Mouse (Mus musculus) CH12.LX (cell line): ENCODE data around the gene Trp53i13. TPM values are rescaled to one million over a fixed set of nuclear protein-coding genes. Genes with fewer than 3 reads are reported as not detected.

Experiments used
- DNase-seq: peaks from one replicate; pipeline ENCODE4 v3.0.0-alpha.2; 2013; ENCODE audit errors: extremely low read depth
- H3K27ac ChIP-seq: 2 replicates; pipeline ENCODE4 v1.5.1; 2012; ENCODE audit warnings: low read depth, mild to moderate bottlenecking, control low read depth, moderate library complexity; ENCODE audit not compliant: insufficient read depth
- H3K27me3 ChIP-seq: replicated peaks from 2 replicates; pipeline ENCODE3; 2012; ENCODE audit warnings: inconsistent platforms
- H3K36me3 ChIP-seq, 2 experiments: replicated peaks in 1 of 2; 2 replicates each; pipeline versions ENCODE3 to v1.6.1; 2012; ENCODE audit warnings: inconsistent platforms in 1 of 2, low read length in 1 of 2, mild to moderate bottlenecking in 1 of 2, mixed read lengths in 1 of 2, moderate library complexity in 1 of 2; ENCODE audit not compliant: control insufficient read depth in 1 of 2, insufficient read depth in 1 of 2
- H3K4me1 ChIP-seq, 2 experiments: 2 replicates each; pipeline ENCODE4 v1.6.1; 2012; ENCODE audit warnings: inconsistent platforms in 1 of 2, moderate library complexity in 1 of 2; ENCODE audit not compliant: insufficient read depth in 2 of 2, control insufficient read depth in 1 of 2
- H3K4me2 ChIP-seq: 2 replicates; pipeline ENCODE4 v1.6.1; 2012; ENCODE audit warnings: low read depth, mild to moderate bottlenecking, control low read depth; ENCODE audit not compliant: poor library complexity, insufficient read depth, severe bottlenecking
- H3K4me3 ChIP-seq, 3 experiments: fragments of 150-350 bp in 1 of 3; sonication (generic) in 1 of 3; replicated peaks in 1 of 3; 2 replicates each; pipeline versions ENCODE3 to v1.5.1; 2011 to 2012; ENCODE audit warnings: low read depth in 2 of 3, low read length in 2 of 3, mild to moderate bottlenecking in 2 of 3, moderate library complexity in 2 of 3, control low read depth in 1 of 3, improper control_type of control experiment in 1 of 3, inconsistent platforms in 1 of 3, mixed read lengths in 1 of 3; ENCODE audit not compliant: poor library complexity in 1 of 3
- H3K79me2 ChIP-seq: replicated peaks from 2 replicates; pipeline ENCODE4 v1.6.1; 2012; ENCODE audit warnings: mild to moderate bottlenecking, moderate library complexity; ENCODE audit not compliant: control insufficient read depth, poor library complexity, insufficient read depth, severe bottlenecking; ENCODE audit errors: extremely low read depth
- H3K9ac ChIP-seq: 2 replicates; pipeline ENCODE4 v1.6.1; 2012; ENCODE audit warnings: low read depth, mild to moderate bottlenecking, control low read depth, moderate library complexity; ENCODE audit not compliant: insufficient read depth
- H3K9me3 ChIP-seq: replicated peaks from 2 replicates; pipeline ENCODE3; 2012; ENCODE audit warnings: low read length, inconsistent platforms, mixed read lengths
- BHLHE40 ChIP-seq: IDR thresholded peaks from 2 replicates; pipeline ENCODE4 v1.6.1; 2011; ENCODE audit warnings: mild to moderate bottlenecking, low read depth, low read length, improper control_type of control experiment
- CHD2 ChIP-seq: IDR thresholded peaks from 2 replicates; pipeline ENCODE4 v1.6.1; 2011; ENCODE audit warnings: low read length, improper control_type of control experiment
- ELF1 ChIP-seq: IDR thresholded peaks from 2 replicates; pipeline ENCODE4 v1.6.1; 2014; ENCODE audit warnings: low read depth, mild to moderate bottlenecking, inconsistent platforms, low read length, improper control_type of control experiment
- ETS1 ChIP-seq: conservative IDR thresholded peaks from 2 replicates; pipeline ENCODE4 v1.6.1; 2012; ENCODE audit warnings: low read depth, mild to moderate bottlenecking, inconsistent platforms, low read length, improper control_type of control experiment, moderate library complexity
- GABPA ChIP-seq: IDR thresholded peaks from 2 replicates; pipeline ENCODE4 v1.6.1; 2012; ENCODE audit warnings: low read depth, low read length, improper control_type of control experiment, inconsistent platforms; ENCODE audit not compliant: insufficient replicate concordance
- HCFC1 ChIP-seq: IDR thresholded peaks from 2 replicates; pipeline ENCODE4 v1.6.1; 2012; ENCODE audit warnings: low read depth, mild to moderate bottlenecking, inconsistent platforms, low read length, improper control_type of control experiment
- JUN ChIP-seq: IDR thresholded peaks from 2 replicates; pipeline ENCODE4 v1.6.1; 2011; ENCODE audit warnings: low read depth, mild to moderate bottlenecking, low read length, improper control_type of control experiment, moderate library complexity; ENCODE audit not compliant: insufficient read depth
- KAT2A ChIP-seq: IDR thresholded peaks from 2 replicates; pipeline ENCODE4 v1.6.1; 2012; ENCODE audit warnings: low read length, improper control_type of control experiment, inconsistent platforms; ENCODE audit not compliant: insufficient replicate concordance
- MAFK ChIP-seq: IDR thresholded peaks from 2 replicates; pipeline ENCODE4 v1.6.1; 2011; ENCODE audit warnings: low read length, improper control_type of control experiment; ENCODE audit not compliant: insufficient replicate concordance
- MAX ChIP-seq: IDR thresholded peaks from 2 replicates; pipeline ENCODE4 v1.6.1; 2011; ENCODE audit warnings: low read length, improper control_type of control experiment
- MAZ ChIP-seq: IDR thresholded peaks from 2 replicates; pipeline ENCODE4 v1.6.1; 2012; ENCODE audit warnings: low read depth, mild to moderate bottlenecking, inconsistent platforms, low read length, improper control_type of control experiment, moderate library complexity
- MEF2A ChIP-seq: IDR thresholded peaks from 2 replicates; pipeline ENCODE4 v1.6.1; 2014; ENCODE audit warnings: low read depth, mild to moderate bottlenecking, inconsistent platforms, low read length, improper control_type of control experiment, borderline replicate concordance
- MXI1 ChIP-seq: IDR thresholded peaks from 2 replicates; pipeline ENCODE4 v1.6.1; 2011; ENCODE audit warnings: mild to moderate bottlenecking, low read depth, low read length, improper control_type of control experiment
- NELFE ChIP-seq: IDR thresholded peaks from 2 replicates; pipeline ENCODE4 v1.6.1; 2011; ENCODE audit warnings: low read depth, low read length, improper control_type of control experiment
- NRF1 ChIP-seq: IDR thresholded peaks from 2 replicates; pipeline ENCODE4 v1.6.1; 2014; ENCODE audit warnings: low read depth, mild to moderate bottlenecking, inconsistent platforms, low read length, improper control_type of control experiment, moderate library complexity
- POLR2A ChIP-seq: IDR thresholded peaks from 2 replicates; pipeline ENCODE4 v1.6.1; 2011; ENCODE audit warnings: low read depth, mild to moderate bottlenecking, improper control_type of control experiment, low read length
- POLR2AphosphoS2 ChIP-seq: IDR thresholded peaks from 2 replicates; pipeline ENCODE4 v1.6.1; 2011; ENCODE audit warnings: low read depth, low read length, improper control_type of control experiment
- RCOR1 ChIP-seq: conservative IDR thresholded peaks from 2 replicates; pipeline ENCODE4 v1.6.1; 2012; ENCODE audit warnings: low read depth, mild to moderate bottlenecking, inconsistent platforms, low read length, improper control_type of control experiment
- TBP ChIP-seq: conservative IDR thresholded peaks from 2 replicates; pipeline ENCODE4 v1.6.1; 2011; ENCODE audit warnings: low read depth, low read length, improper control_type of control experiment
- UBTF ChIP-seq: IDR thresholded peaks from 2 replicates; pipeline ENCODE4 v1.6.1; 2012; ENCODE audit warnings: low read depth, mild to moderate bottlenecking, inconsistent platforms, low read length, improper control_type of control experiment, moderate library complexity
- USF1 ChIP-seq: IDR thresholded peaks from 2 replicates; pipeline ENCODE4 v1.6.1; 2014; ENCODE audit warnings: low read depth, mild to moderate bottlenecking, inconsistent platforms, low read length, improper control_type of control experiment
- USF2 ChIP-seq: conservative IDR thresholded peaks from 2 replicates; pipeline ENCODE4 v1.6.1; 2011; ENCODE audit warnings: low read depth, low read length, improper control_type of control experiment
- ZC3H11A ChIP-seq: IDR thresholded peaks from 2 replicates; pipeline ENCODE4 v1.6.1; 2012; ENCODE audit warnings: low read depth, mild to moderate bottlenecking, inconsistent platforms, low read length, improper control_type of control experiment
- ZKSCAN1 ChIP-seq: IDR thresholded peaks from 2 replicates; pipeline ENCODE4 v1.6.1; 2012; ENCODE audit warnings: low read depth, inconsistent platforms, low read length, improper control_type of control experiment, borderline replicate concordance
- ZNF384 ChIP-seq: IDR thresholded peaks from 2 replicates; pipeline ENCODE4 v1.6.1; 2012; ENCODE audit warnings: low read depth, low read length, improper control_type of control experiment, inconsistent platforms
- dilution Hi-C: fragments of 300-500 bp; cut with MboI; formaldehyde crosslinking; loops from 2 replicates; pipeline ENCODE4 v1.14.3; 2020; ENCODE audit warnings: low sequenced_read_pairs; ENCODE audit not compliant: extremely low pct_unique_long_range_greater_than_20kb, extremely low pct_ligation_motif_present
- in situ Hi-C: fragments of 300-500 bp; cut with MboI; formaldehyde crosslinking; loops from 3 replicates; pipeline ENCODE4 v1.14.3; 2019; ENCODE audit warnings: low sequenced_read_pairs, low pct_ligation_motif_present, low pct_unique_long_range_greater_than_20kb, mixed read lengths
- polyA plus RNA-seq: library from polyadenylated mRNA; unstranded; fragments of >175 nt; gene quantifications from 2 replicates; pipeline ENCODE4 v1.2.1, GENCODE M21; 2012; ENCODE audit warnings: low read depth; ENCODE audit not compliant: insufficient read length
- total RNA-seq, 2 experiments: library from RNA; depleted of rRNA; stranded (reverse); fragments of 300-350 nt in 1 of 2; fragments of >200 nt in 1 of 2; gene quantifications; 2 replicates each; pipeline ENCODE4 v1.2.3; 2012 to 2014

Trp53i13 gene
- total and polyA plus RNA-seq, 3 experiments, result 6.7 to 12.8 (median 12.6) TPM

- Histone ChIP-seq H3K9me3 (no peaks in the 10 kb centered on the region), H3K4me2 (no peak overlapping the region), H3K27me3 (peaks cover 48% of the 10 kb centered on the region), H3K4me3 (no peak overlapping the region), H3K79me2 (peaks cover 22% of the 10 kb centered on the region), H3K9ac (no peak overlapping the region), H3K4me1 (peaks cover 14 to 42% of the 10 kb centered on the region in 2 experiments), H3K27ac (no peak overlapping the region), H3K36me3 (peaks cover 0 to under 1% of the 10 kb centered on the region in 2 experiments)
- DNase-seq, result no peak
- TF ChIP-seq BHLHE40 (no peak; the same call in 1 of the 2 replicates), POLR2AphosphoS2 (no peak), UBTF (no peak), MEF2A (no peak), MAX (no peak), USF1 (no peak), JUN (no peak), ZKSCAN1 (no peak)
- dilution Hi-C loops, result no loop called here
- in situ Hi-C loops, result no loop called here
Observed at GRCm38 (mm10) chr11:77490451-77490850, 25.3 kb downstream of the Trp53i13 start.

DNA sequence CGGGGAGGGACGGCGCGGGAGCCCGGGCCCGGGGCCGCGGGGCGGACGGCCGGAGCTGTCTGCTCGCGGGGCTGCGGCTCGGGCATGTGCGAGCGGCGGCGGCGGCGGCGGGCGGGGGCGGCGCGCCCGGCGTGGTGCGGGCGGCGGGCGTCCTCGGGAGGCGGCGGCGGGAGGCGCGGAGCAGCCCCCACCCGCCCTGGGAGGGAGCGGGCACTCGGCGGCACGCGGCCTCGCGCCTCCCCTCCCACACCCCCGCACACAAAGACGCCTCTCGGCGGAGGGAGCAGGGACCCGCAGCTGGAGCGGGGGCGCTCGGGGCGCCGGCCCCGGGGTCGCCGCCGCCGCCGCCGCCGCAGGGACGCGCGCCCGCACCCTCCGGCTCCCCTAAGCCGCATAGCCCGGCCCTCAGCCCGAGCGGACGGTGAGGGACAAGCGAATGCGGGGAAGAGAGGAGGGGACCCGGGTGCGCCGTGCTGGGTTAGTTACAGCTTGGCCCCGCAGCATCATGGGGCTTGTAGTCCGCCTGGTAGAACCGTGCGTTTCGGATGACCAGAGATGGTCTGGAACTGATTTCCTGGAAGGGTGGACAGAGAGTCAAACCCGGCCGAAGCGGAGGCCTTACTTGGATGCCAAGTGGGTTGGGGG, 26.1 kb downstream of the Trp53i13 start, which contains the start of gene Ankrd13b:
TSS of gene Ankrd13b (minus strand) at position 88 of the 645 bp plus-strand sequence.
- no peak within 1 kb of the TSS for H3K27ac ChIP-seq
- peak; percentile 49 for DNase-seq
- dilution Hi-C loops (no loop called here), in situ Hi-C loops (no loop called here)
- H3K4me1 ChIP-seq, result peaks cover 9 to 34% of the 10 kb centered on the region in 2 experiments
- peak within 1 kb of the TSS; percentile 83 for H3K4me2 ChIP-seq
- peaks cover 14% of the 10 kb centered on the region for H3K79me2 ChIP-seq
- H3K9me3 ChIP-seq, result no peaks in the 10 kb centered on the region
- H3K4me3 ChIP-seq, result peak within 1 kb of the TSS; percentile 23 to 62 (median 53)
- no peaks in the 10 kb centered on the region for H3K36me3 ChIP-seq
- TF ChIP-seq USF2, result no peak
- TF ChIP-seq RCOR1, result no peak
- TF ChIP-seq HCFC1, result peak; percentile 87
- TF ChIP-seq ZKSCAN1, result no peak
- TF ChIP-seq KAT2A, result peak; percentile 42; the same call in 1 of the 2 replicates
- no peak for TF ChIP-seq JUN
- no peak for TF ChIP-seq ZNF384
- TF ChIP-seq POLR2AphosphoS2, result no peak
- TF ChIP-seq ELF1, result peak; percentile 23; the same call in 1 of the 2 replicates
- TF ChIP-seq MAZ, result no peak
- peak; percentile 32; the same call in 1 of the 2 replicates for TF ChIP-seq NRF1
- TF ChIP-seq NELFE, result no peak
- no peak for TF ChIP-seq MAFK
- no peak for TF ChIP-seq POLR2A
- no peak for TF ChIP-seq ETS1
- no peak for TF ChIP-seq GABPA
- no peak for TF ChIP-seq CHD2
- TF ChIP-seq TBP, result no peak
- TF ChIP-seq ZC3H11A, result no peak
- TF ChIP-seq BHLHE40, result no peak
- TF ChIP-seq MXI1, result no peak
- TF ChIP-seq, all 38 proteins: peak for 4
- H3K9ac ChIP-seq, result peak within 1 kb of the TSS; percentile 31
- peaks cover 48% of the 10 kb centered on the region for H3K27me3 ChIP-seq
